ENCODE assay signal across 9 mouse cellular contexts in the genomic region with DNA sequence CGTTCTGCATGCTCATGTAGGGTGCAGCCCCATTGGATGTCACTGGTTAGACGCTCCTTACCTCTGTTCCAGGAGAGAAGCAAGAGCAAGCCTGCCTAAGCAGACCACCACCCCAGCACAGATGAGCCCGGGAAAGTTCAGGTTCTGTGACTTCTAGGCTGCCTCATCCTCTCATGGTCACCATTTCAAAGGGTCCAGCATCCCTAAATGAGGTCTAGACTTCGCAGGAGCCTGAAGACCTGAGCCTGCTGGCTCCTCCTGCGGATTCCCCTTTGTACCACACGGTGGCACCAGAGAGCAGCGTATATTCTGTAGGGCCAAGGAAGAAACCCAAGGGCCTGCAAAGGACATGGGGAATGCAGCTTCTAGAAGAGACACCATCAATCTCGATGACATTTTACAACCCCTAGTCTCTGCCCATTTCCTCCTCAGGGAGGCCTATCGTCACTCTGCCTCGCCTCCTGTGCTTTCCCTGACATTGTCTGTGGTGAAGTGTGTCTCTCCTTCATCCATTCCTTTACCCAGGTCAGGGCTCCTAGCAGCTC. TPM values are rescaled to one million over a fixed set of nuclear protein-coding genes. Genes with fewer than 3 reads are reported as not detected.
DNase-seq lines count a peak whose midpoint lies in the region; ATAC-seq and TF ChIP-seq lines count a peak whose summit lies in the region.
"Had no signal": no experiment of that assay in that cellular context is flagged by ENCODE, and none has a peak within 500 bp of the region (broad histone marks: within the 10 kb centered on the region; RNA-seq: fewer than 3 reads in every experiment).

No protein-coding gene starts in this region.

- no peaks in the 10 kb centered on the region for H3K9me3 ChIP-seq in G1E (replicated peaks)
- H3K9me3 ChIP-seq in forebrain, embryonic 12.5 days: no peaks in the 10 kb centered on the region
- H3K9me3 ChIP-seq in lung, embryonic 15.5 days: no peaks in the 10 kb centered on the region

- peak; percentile 88 for TF ChIP-seq CTCF in G1E (IDR thresholded peaks at IDR 0.05; ENCODE audit: low read depth, low read length)

- H3K4me1 ChIP-seq in G1E (ENCODE audit: insufficient read depth, low read depth, low read length): no peaks in the 10 kb centered on the region
- H3K4me1 ChIP-seq in forebrain, embryonic 12.5 days: no peaks in the 10 kb centered on the region
- no peaks in the 10 kb centered on the region for H3K4me1 ChIP-seq in lung, embryonic 15.5 days

- no peak overlapping the region for H3K27ac ChIP-seq in forebrain, embryonic 12.5 days
- H3K27ac ChIP-seq in lung, embryonic 15.5 days: no peak overlapping the region

- no peak overlapping the region for H3K4me3 ChIP-seq in G1E (ENCODE audit: low read depth, low read length)
- no peak overlapping the region for H3K4me3 ChIP-seq in forebrain, embryonic 12.5 days (replicated peaks)
- no peak overlapping the region for H3K4me3 ChIP-seq in lung, embryonic 15.5 days

- no peak; the same call in 1 of the 2 replicates for ATAC-seq in G1E (ENCODE audit: extremely low read depth, insufficient number of reproducible peaks, low FRiP score, poor library complexity, severe bottlenecking)
- ATAC-seq in forebrain, embryonic 12.5 days (ENCODE audit: low FRiP score): peak; percentile 59
- ATAC-seq in hematopoietic stem cell, adult 5-6 weeks (replicated peaks in 1 of 2; ENCODE audit: insufficient read depth in 1 of 2, low FRiP score in 2 of 2, low TSS enrichment in 1 of 2, low read depth in 1 of 2, poor library complexity in 2 of 2, severe bottlenecking in 2 of 2): peak; percentile 81 to 86
- ATAC-seq in lung, embryonic 15.5 days (ENCODE audit: borderline replicate concordance, extremely low read depth, low FRiP score, low TSS enrichment): peak; percentile 55; the same call in 1 of the 2 replicates

- peak; percentile 34 for DNase-seq in G1E (ENCODE audit: low spot score)
- DNase-seq in c-Kit-positive CD71-positive TER-119-positive erythroid progenitor cells, embryonic 14.5 days (ENCODE audit: low spot score): peak; percentile 42
- peak; percentile 76 for DNase-seq in layer of hippocampus, adult 11-12 months (ENCODE audit: low spot score)
- peak; percentile 42 for DNase-seq in ovary, postnatal 10 days (ENCODE audit: low spot score)
- peak; percentile 68 for DNase-seq in thymus, postnatal 0 days (ENCODE audit: low spot score)

- H3K4me2 ChIP-seq in forebrain, embryonic 12.5 days: no peak overlapping the region
- H3K4me2 ChIP-seq in lung, embryonic 15.5 days: no peak overlapping the region

- no peaks in the 10 kb centered on the region for H3K27me3 ChIP-seq in G1E (ENCODE audit: insufficient read depth, low read length)
- H3K27me3 ChIP-seq in forebrain, embryonic 12.5 days: no peaks in the 10 kb centered on the region
- H3K27me3 ChIP-seq in lung, embryonic 15.5 days: no peaks in the 10 kb centered on the region

- H3K36me3 ChIP-seq in G1E (replicated peaks): peaks cover 7% of the 10 kb centered on the region
- H3K36me3 ChIP-seq in forebrain, embryonic 12.5 days (replicated peaks): 0 out of 2 replicates have a peak, but pooled peaks cover 2% of the 10 kb centered on the region
- no peaks in the 10 kb centered on the region for H3K36me3 ChIP-seq in lung, embryonic 15.5 days

- WGBS in forebrain, embryonic 12.5 days: 26% methylated on average over 10 of the region's 10 CpGs
- WGBS in lung, embryonic 15.5 days: 14% methylated on average over 10 of the region's 10 CpGs

- H3K9ac ChIP-seq in forebrain, embryonic 12.5 days: no peak overlapping the region
- no peak overlapping the region for H3K9ac ChIP-seq in lung, embryonic 15.5 days

RNA-seq across cellular contexts. Expression of a gene that starts 28.0 kb away (rescaled TPM):
- total RNA-seq in G1E (2014; fragmentation: Nextera tagmentation) (not detected in 2 replicates), G1E (2017) (0.06 and 0.16 TPM in 2 replicates)
- not detected in 2 replicates for polyA plus RNA-seq in G1E (2012)
- not detected in 2 replicates for polyA plus RNA-seq in forebrain, embryonic 12.5 days (2016; fragmentation: Nextera tagmentation; extraction: Ambion mirVana)
- total RNA-seq in hematopoietic stem cell, adult 5-6 weeks (2017): not detected in 2 replicates
- polyA plus RNA-seq in lung, embryonic 15.5 days (2015; fragmentation: Nextera tagmentation; extraction: Ambion mirVana): not detected in 2 replicates
- polyA plus RNA-seq in thymus, postnatal 0 days (2015; fragmentation: Nextera tagmentation; extraction: Ambion mirVana): not detected in 2 replicates
- polyA plus RNA-seq: heart, embryonic 14.5 days had no signal

RNA-seq across cellular contexts. Expression of a gene that starts 35.6 kb away (rescaled TPM):
- total RNA-seq in G1E (2014; fragmentation: Nextera tagmentation): 2.3 and 3.9 TPM in 2 replicates
- total RNA-seq in G1E (2017): 6.8 and 7.2 TPM in 2 replicates
- 4.1 and 5.7 TPM in 2 replicates for polyA plus RNA-seq in G1E (2012)
- polyA plus RNA-seq in forebrain, embryonic 12.5 days (2016; fragmentation: Nextera tagmentation; extraction: Ambion mirVana): 9.1 and 10.2 TPM in 2 replicates
- total RNA-seq in hematopoietic stem cell, adult 5-6 weeks (2017): 16.1 and 26.5 TPM in 2 replicates
- 11.2 and 11.6 TPM in 2 replicates for polyA plus RNA-seq in lung, embryonic 15.5 days (2015; fragmentation: Nextera tagmentation; extraction: Ambion mirVana)
- 21.1 and 23.5 TPM in 2 replicates for polyA plus RNA-seq in thymus, postnatal 0 days (2015; fragmentation: Nextera tagmentation; extraction: Ambion mirVana)
